Mouse (Mus musculus): ENCODE measurements around the gene Mrtfb. TPM values are rescaled to one million over a fixed set of nuclear protein-coding genes. Genes with fewer than 3 reads are reported as not detected.

Mrtfb gene
- polyA plus RNA-seq, 1 experiment from 2014 or later: 28.9 TPM

GRCm38 (mm10) chr16:13368645-13369044, 112.4 kb downstream of the Mrtfb start:
- Histone ChIP-seq H3K4me2 (no peak overlapping the region), H3K4me3 (no peak overlapping the region), H3K27ac (no peak overlapping the region), H3K27me3 (no peaks in the 10 kb centered on the region), H3K36me3 (no peaks in the 10 kb centered on the region), H3K9me3 (no peaks in the 10 kb centered on the region), H3K4me1 (peaks cover 30% of the 10 kb centered on the region), H3K9ac (no peak overlapping the region)
- WGBS: 85% methylated on average over 1 of the region's 1 CpGs
- ATAC-seq (ENCODE audit: insufficient number of reproducible peaks, insufficient read depth, low FRiP score, low TSS enrichment, low read depth): no peak

GRCm38 (mm10) chr16:13371740-13372287, 115.5 kb downstream of the Mrtfb start:
- Histone ChIP-seq H3K4me3 (no peak overlapping the region), H3K4me1 (peaks cover 18% of the 10 kb centered on the region), H3K36me3 (no peaks in the 10 kb centered on the region), H3K9ac (no peak overlapping the region), H3K27ac (peak overlapping the region; percentile 33; the same call in 1 of the 2 replicates), H3K27me3 (no peaks in the 10 kb centered on the region), H3K4me2 (no peak overlapping the region), H3K9me3 (no peaks in the 10 kb centered on the region)
- 20% methylated on average over 11 of the region's 11 CpGs for WGBS
- no peak for ATAC-seq (ENCODE audit: insufficient number of reproducible peaks, insufficient read depth, low FRiP score, low TSS enrichment, low read depth)

- 81% methylated on average over 8 of the region's 8 CpGs for WGBS
Observed at GRCm38 (mm10) chr16:13372899-13373533, 116.7 kb downstream of the Mrtfb start.

GRCm38 (mm10) chr16:13376947-13377486, 120.7 kb downstream of the Mrtfb start:
- Histone ChIP-seq H3K4me2 (no peak overlapping the region), H3K4me3 (no peak overlapping the region), H3K4me1 (peaks cover under 1% of the 10 kb centered on the region), H3K36me3 (peaks cover 14% of the 10 kb centered on the region; the same call in 1 of the 2 replicates), H3K27me3 (no peaks in the 10 kb centered on the region), H3K27ac (no peak overlapping the region), H3K9ac (no peak overlapping the region), H3K9me3 (no peaks in the 10 kb centered on the region)
- no peak for ATAC-seq (ENCODE audit: insufficient number of reproducible peaks, insufficient read depth, low FRiP score, low TSS enrichment, low read depth)
- 86% methylated on average over 7 of the region's 7 CpGs for WGBS

More at GRCm38 (mm10) chr16:13372899-13373533, 116.7 kb downstream of the Mrtfb start:
- Histone ChIP-seq H3K9me3 (no peaks in the 10 kb centered on the region), H3K27me3 (no peaks in the 10 kb centered on the region), H3K27ac (no peak overlapping the region), H3K4me1 (peaks cover 11% of the 10 kb centered on the region), H3K9ac (no peak overlapping the region), H3K36me3 (no peaks in the 10 kb centered on the region), H3K4me3 (no peak overlapping the region), H3K4me2 (no peak overlapping the region)
- no peak for ATAC-seq (ENCODE audit: insufficient number of reproducible peaks, insufficient read depth, low FRiP score, low TSS enrichment, low read depth)

GRCm38 (mm10) chr16:13378157-13378556, 121.9 kb downstream of the Mrtfb start:
- WGBS: 88% methylated on average over 5 of the region's 5 CpGs
- H3K27me3 ChIP-seq: no peaks in the 10 kb centered on the region
- H3K4me1 ChIP-seq: no peaks in the 10 kb centered on the region
- H3K36me3 ChIP-seq: peaks cover 14% of the 10 kb centered on the region; the same call in 1 of the 2 replicates
- H3K9me3 ChIP-seq: no peaks in the 10 kb centered on the region
- no peak overlapping the region for H3K9ac ChIP-seq
- ATAC-seq (ENCODE audit: insufficient number of reproducible peaks, insufficient read depth, low FRiP score, low TSS enrichment, low read depth): no peak
- H3K4me3 ChIP-seq: no peak overlapping the region
- H3K4me2 ChIP-seq: no peak overlapping the region
- H3K27ac ChIP-seq: no peak overlapping the region

GRCm38 (mm10) chr16:13379865-13380264, 123.6 kb downstream of the Mrtfb start:
- Histone ChIP-seq H3K27ac (no peak overlapping the region), H3K27me3 (no peaks in the 10 kb centered on the region), H3K9ac (no peak overlapping the region), H3K36me3 (peaks cover 25% of the 10 kb centered on the region), H3K4me3 (no peak overlapping the region), H3K9me3 (no peaks in the 10 kb centered on the region), H3K4me1 (no peaks in the 10 kb centered on the region), H3K4me2 (no peak overlapping the region)
- WGBS: 76% methylated on average over 2 of the region's 2 CpGs
- no peak for ATAC-seq (ENCODE audit: insufficient number of reproducible peaks, insufficient read depth, low FRiP score, low TSS enrichment, low read depth)

GRCm38 (mm10) chr16:13381771-13382170, 125.5 kb downstream of the Mrtfb start:
- H3K9me3 ChIP-seq: no peaks in the 10 kb centered on the region
- H3K27ac ChIP-seq: no peak overlapping the region
- H3K4me3 ChIP-seq: no peak overlapping the region
- no peaks in the 10 kb centered on the region for H3K4me1 ChIP-seq
- H3K9ac ChIP-seq: no peak overlapping the region
- no peaks in the 10 kb centered on the region for H3K27me3 ChIP-seq
- no peak for ATAC-seq (ENCODE audit: insufficient number of reproducible peaks, insufficient read depth, low FRiP score, low TSS enrichment, low read depth)
- peaks cover 44% of the 10 kb centered on the region for H3K36me3 ChIP-seq
- H3K4me2 ChIP-seq: no peak overlapping the region
- WGBS: 87% methylated on average over 2 of the region's 2 CpGs

GRCm38 (mm10) chr16:13387306-13387705, 131.0 kb downstream of the Mrtfb start:
- peaks cover 73% of the 10 kb centered on the region for H3K36me3 ChIP-seq
- no peak overlapping the region for H3K4me3 ChIP-seq
- H3K9me3 ChIP-seq: no peaks in the 10 kb centered on the region
- 83% methylated on average over 4 of the region's 4 CpGs for WGBS
- no peak overlapping the region for H3K4me2 ChIP-seq
- no peaks in the 10 kb centered on the region for H3K27me3 ChIP-seq
- H3K4me1 ChIP-seq: no peaks in the 10 kb centered on the region
- no peak overlapping the region for H3K9ac ChIP-seq
- ATAC-seq (ENCODE audit: insufficient number of reproducible peaks, insufficient read depth, low FRiP score, low TSS enrichment, low read depth): no peak
- no peak overlapping the region for H3K27ac ChIP-seq

GRCm38 (mm10) chr16:13400375-13400774, 144.1 kb downstream of the Mrtfb start:
- no peak overlapping the region for H3K4me2 ChIP-seq
- no peak overlapping the region for H3K9ac ChIP-seq
- no peaks in the 10 kb centered on the region for H3K27me3 ChIP-seq
- no peaks in the 10 kb centered on the region for H3K4me1 ChIP-seq
- H3K27ac ChIP-seq: no peak overlapping the region
- 70% methylated on average over 2 of the region's 2 CpGs for WGBS
- H3K36me3 ChIP-seq: peaks cover 97% of the 10 kb centered on the region
- H3K4me3 ChIP-seq: no peak overlapping the region
- no peaks in the 10 kb centered on the region for H3K9me3 ChIP-seq
- no peak for ATAC-seq (ENCODE audit: insufficient number of reproducible peaks, insufficient read depth, low FRiP score, low TSS enrichment, low read depth)

- Histone ChIP-seq H3K36me3 (peaks cover 95% of the 10 kb centered on the region), H3K9ac (no peak overlapping the region), H3K27me3 (no peaks in the 10 kb centered on the region), H3K27ac (no peak overlapping the region), H3K9me3 (no peaks in the 10 kb centered on the region), H3K4me3 (no peak overlapping the region), H3K4me2 (no peak overlapping the region), H3K4me1 (no peaks in the 10 kb centered on the region)
- 91% methylated on average over 5 of the region's 5 CpGs for WGBS
- no peak for ATAC-seq (ENCODE audit: insufficient number of reproducible peaks, insufficient read depth, low FRiP score, low TSS enrichment, low read depth)
Observed at GRCm38 (mm10) chr16:13401591-13401990, 145.3 kb downstream of the Mrtfb start.

- Histone ChIP-seq H3K27me3 (no peaks in the 10 kb centered on the region), H3K4me1 (no peaks in the 10 kb centered on the region), H3K9me3 (no peaks in the 10 kb centered on the region), H3K27ac (no peak overlapping the region), H3K36me3 (peaks cover 93% of the 10 kb centered on the region), H3K9ac (no peak overlapping the region), H3K4me3 (no peak overlapping the region), H3K4me2 (no peak overlapping the region)
- ATAC-seq (ENCODE audit: insufficient number of reproducible peaks, insufficient read depth, low FRiP score, low TSS enrichment, low read depth): no peak
- WGBS: 84% methylated on average over 6 of the region's 6 CpGs
Observed at GRCm38 (mm10) chr16:13404656-13405055, 148.4 kb downstream of the Mrtfb start.

GRCm38 (mm10) chr16:13405403-13405802, 149.1 kb downstream of the Mrtfb start:
- Histone ChIP-seq H3K9me3 (no peaks in the 10 kb centered on the region), H3K9ac (no peak overlapping the region), H3K27ac (no peak overlapping the region), H3K4me3 (no peak overlapping the region), H3K4me2 (no peak overlapping the region), H3K27me3 (no peaks in the 10 kb centered on the region), H3K4me1 (no peaks in the 10 kb centered on the region), H3K36me3 (peaks cover 93% of the 10 kb centered on the region)
- WGBS: 89% methylated on average over 2 of the region's 2 CpGs
- ATAC-seq (ENCODE audit: insufficient number of reproducible peaks, insufficient read depth, low FRiP score, low TSS enrichment, low read depth): no peak

Measured in embryonic facial prominence, embryonic 13.5 days (tissue).